Mouse (Mus musculus) neural tube, embryonic 14.5 days (tissue): ENCODE results near the gene Pik3cb. TPM values are rescaled to one million over a fixed set of nuclear protein-coding genes. Genes with fewer than 3 reads are reported as not detected.

ENCODE experiments used
- ATAC-seq: fragments of 200-750 bp; cut with Nextera tagmentation; 2 replicates; pipeline ENCODE4 v1.8.0; 2017; ENCODE audit warnings: low read depth, mild to moderate bottlenecking, moderate TSS enrichment, moderate library complexity
- H3K27ac ChIP-seq: fragments of 300-500 bp; sonication (generic); 2 replicates; pipeline ENCODE4 v1.5.1; 2014; ENCODE audit warnings: low read depth, mild to moderate bottlenecking, control low read depth, low read length, moderate library complexity, mixed read lengths
- H3K27me3 ChIP-seq: fragments of 300-500 bp; sonication (generic); 2 replicates; pipeline ENCODE4 v1.6.1; 2014; ENCODE audit warnings: low read length; ENCODE audit not compliant: control insufficient read depth, insufficient read depth
- H3K36me3 ChIP-seq: fragments of 300-500 bp; sonication (generic); 2 replicates; pipeline ENCODE4 v1.6.1; 2014; ENCODE audit warnings: low read length, mixed read lengths; ENCODE audit not compliant: control insufficient read depth, insufficient read depth
- H3K4me1 ChIP-seq: fragments of 300-500 bp; sonication (generic); 2 replicates; pipeline ENCODE4 v1.6.1; 2014; ENCODE audit warnings: low read length; ENCODE audit not compliant: control insufficient read depth, insufficient read depth
- H3K4me2 ChIP-seq: fragments of 300-500 bp; sonication (generic); 2 replicates; pipeline ENCODE4 v1.6.1; 2014; ENCODE audit warnings: mild to moderate bottlenecking, low read depth, low read length, control low read depth
- H3K4me3 ChIP-seq: fragments of 300-500 bp; sonication (generic); 2 replicates; pipeline ENCODE4 v1.5.1; 2014; ENCODE audit warnings: low read depth, low read length, control low read depth, mixed read lengths
- H3K9ac ChIP-seq: fragments of 300-500 bp; sonication (generic); replicated peaks from 2 replicates; pipeline ENCODE4 v1.6.1; 2014; ENCODE audit warnings: low read depth, mild to moderate bottlenecking, control low read depth, low read length, mixed read lengths
- H3K9me3 ChIP-seq: fragments of 300-500 bp; sonication (generic); 2 replicates; pipeline ENCODE4 v1.6.1; 2016; ENCODE audit warnings: low read length; ENCODE audit not compliant: control insufficient read depth
- WGBS: fragments of 180-500 bp; shearing (Covaris S2); extraction: QIAGEN DNeasy Blood & Tissue Kit; methylation state at CpG from one replicate; pipeline ENCODE4 v1.1.7; 2014; 5-methylcytosine and 5-hydroxymethylcytosine counted together
- polyA plus RNA-seq: library from polyadenylated mRNA; unstranded; fragments of >200 nt; fragmentation: Nextera tagmentation; extraction: Ambion mirVana; gene quantifications from 2 replicates; pipeline ENCODE4 v1.2.1, GENCODE M21; 2014

The Pik3cb gene
- polyA plus RNA-seq, 1 experiment from 2014 or later: 6.7 TPM

GRCm38 (mm10) chr9:99017679-99018078 is 122.7 kb downstream of the Pik3cb start:
- 86% methylated on average over 6 of the region's 6 CpGs for WGBS
- Histone ChIP-seq H3K4me1 (no peaks in the 10 kb centered on the region), H3K36me3 (no peaks in the 10 kb centered on the region), H3K4me3 (no peak overlapping the region), H3K9ac (no peak overlapping the region), H3K27me3 (no peaks in the 10 kb centered on the region), H3K27ac (no peak overlapping the region), H3K4me2 (no peak overlapping the region), H3K9me3 (no peaks in the 10 kb centered on the region)
- ATAC-seq: no peak

- WGBS: 79% methylated on average over 3 of the region's 3 CpGs
- no peaks in the 10 kb centered on the region for H3K4me1 ChIP-seq
- H3K27me3 ChIP-seq: no peaks in the 10 kb centered on the region
- ATAC-seq: no peak
- no peaks in the 10 kb centered on the region for H3K36me3 ChIP-seq
- no peak overlapping the region for H3K27ac ChIP-seq
- no peak overlapping the region for H3K4me3 ChIP-seq
- H3K9ac ChIP-seq: no peak overlapping the region
- no peak overlapping the region for H3K4me2 ChIP-seq
- no peaks in the 10 kb centered on the region for H3K9me3 ChIP-seq
Observed at GRCm38 (mm10) chr9:99016759-99017158, 123.7 kb downstream of the Pik3cb start.

GRCm38 (mm10) chr9:99016301-99016700 is 124.1 kb downstream of the Pik3cb start:
- no peak overlapping the region for H3K4me2 ChIP-seq
- H3K27me3 ChIP-seq: no peaks in the 10 kb centered on the region
- ATAC-seq: no peak
- H3K4me1 ChIP-seq: no peaks in the 10 kb centered on the region
- H3K9me3 ChIP-seq: no peaks in the 10 kb centered on the region
- H3K4me3 ChIP-seq: no peak overlapping the region
- H3K36me3 ChIP-seq: no peaks in the 10 kb centered on the region
- no peak overlapping the region for H3K9ac ChIP-seq
- 73% methylated on average over 3 of the region's 3 CpGs for WGBS
- no peak overlapping the region for H3K27ac ChIP-seq

GRCm38 (mm10) chr9:99009898-99010199 is 130.6 kb downstream of the Pik3cb start:
- WGBS: 90% methylated on average over 3 of the region's 3 CpGs
- no peak overlapping the region for H3K9ac ChIP-seq
- no peaks in the 10 kb centered on the region for H3K9me3 ChIP-seq
- H3K4me3 ChIP-seq: no peak overlapping the region
- no peak overlapping the region for H3K27ac ChIP-seq
- H3K4me1 ChIP-seq: no peaks in the 10 kb centered on the region
- ATAC-seq: no peak
- no peak overlapping the region for H3K4me2 ChIP-seq
- no peaks in the 10 kb centered on the region for H3K27me3 ChIP-seq
- H3K36me3 ChIP-seq: peaks cover 4% of the 10 kb centered on the region; the same call in 1 of the 2 replicates

- Histone ChIP-seq H3K9ac (no peak overlapping the region), H3K27ac (no peak overlapping the region), H3K9me3 (no peaks in the 10 kb centered on the region), H3K4me2 (no peak overlapping the region), H3K4me3 (no peak overlapping the region), H3K36me3 (peaks cover 4% of the 10 kb centered on the region; the same call in 1 of the 2 replicates), H3K4me1 (no peaks in the 10 kb centered on the region), H3K27me3 (no peaks in the 10 kb centered on the region)
- WGBS: 81% methylated on average over 12 of the region's 12 CpGs
- ATAC-seq: no peak
Observed at GRCm38 (mm10) chr9:99009069-99009897, 131.1 kb downstream of the Pik3cb start.

- H3K36me3 ChIP-seq: peaks cover 16% of the 10 kb centered on the region; the same call in 1 of the 2 replicates
- WGBS: 96% methylated on average over 6 of the region's 6 CpGs
- H3K9ac ChIP-seq: no peak overlapping the region
- no peaks in the 10 kb centered on the region for H3K27me3 ChIP-seq
- H3K4me3 ChIP-seq: no peak overlapping the region
- H3K27ac ChIP-seq: no peak overlapping the region
- no peak for ATAC-seq
- H3K4me1 ChIP-seq: no peaks in the 10 kb centered on the region
- no peak overlapping the region for H3K4me2 ChIP-seq
- no peaks in the 10 kb centered on the region for H3K9me3 ChIP-seq
Observed at GRCm38 (mm10) chr9:99001326-99001725, 139.1 kb downstream of the Pik3cb start.

- H3K36me3 ChIP-seq: peaks cover 13% of the 10 kb centered on the region; the same call in 1 of the 2 replicates
- 79% methylated on average over 9 of the region's 9 CpGs for WGBS
- peak; percentile 21; the same call in 1 of the 2 replicates for ATAC-seq
Observed at GRCm38 (mm10) chr9:98999881-99000339, 140.5 kb downstream of the Pik3cb start.

GRCm38 (mm10) chr9:98994103-98994502 is 146.3 kb downstream of the Pik3cb start:
- no peaks in the 10 kb centered on the region for H3K27me3 ChIP-seq
- H3K27ac ChIP-seq: no peak overlapping the region
- no peaks in the 10 kb centered on the region for H3K9me3 ChIP-seq
- H3K4me2 ChIP-seq: no peak overlapping the region
- peaks cover 3% of the 10 kb centered on the region; the same call in 1 of the 2 replicates for H3K36me3 ChIP-seq
- no peak overlapping the region for H3K9ac ChIP-seq
- no peaks in the 10 kb centered on the region; the same call in 1 of the 2 replicates for H3K4me1 ChIP-seq
- ATAC-seq: no peak
- no peak overlapping the region for H3K4me3 ChIP-seq
- WGBS: 86% methylated on average over 4 of the region's 4 CpGs

More at GRCm38 (mm10) chr9:98999881-99000339, 140.5 kb downstream of the Pik3cb start:
- Histone ChIP-seq H3K27me3 (no peaks in the 10 kb centered on the region), H3K27ac (no peak overlapping the region), H3K4me3 (no peak overlapping the region), H3K9ac (no peak overlapping the region), H3K9me3 (no peaks in the 10 kb centered on the region), H3K4me1 (no peaks in the 10 kb centered on the region), H3K4me2 (no peak overlapping the region)

- H3K9ac ChIP-seq: peak overlapping the region; percentile 86
- H3K9me3 ChIP-seq: no peaks in the 10 kb centered on the region
- H3K27ac ChIP-seq: no peak overlapping the region
- no peaks in the 10 kb centered on the region for H3K27me3 ChIP-seq
- no peaks in the 10 kb centered on the region for H3K36me3 ChIP-seq
- 53% methylated on average over 9 of the region's 9 CpGs for WGBS
- peak overlapping the region; percentile 75 for H3K4me2 ChIP-seq
- peaks cover 11% of the 10 kb centered on the region for H3K4me1 ChIP-seq
- ATAC-seq: no peak
- H3K4me3 ChIP-seq: peak overlapping the region; percentile 79
Observed at GRCm38 (mm10) chr9:98987131-98987530, 153.3 kb downstream of the Pik3cb start.
